Mouse (Mus musculus): Measurements from ENCODE around the gene Filip1. TPM values are rescaled to one million over a fixed set of nuclear protein-coding genes. Genes with fewer than 3 reads are reported as not detected.

Gene Filip1
- polyA plus RNA-seq, 1 experiment: not detected

DNA sequence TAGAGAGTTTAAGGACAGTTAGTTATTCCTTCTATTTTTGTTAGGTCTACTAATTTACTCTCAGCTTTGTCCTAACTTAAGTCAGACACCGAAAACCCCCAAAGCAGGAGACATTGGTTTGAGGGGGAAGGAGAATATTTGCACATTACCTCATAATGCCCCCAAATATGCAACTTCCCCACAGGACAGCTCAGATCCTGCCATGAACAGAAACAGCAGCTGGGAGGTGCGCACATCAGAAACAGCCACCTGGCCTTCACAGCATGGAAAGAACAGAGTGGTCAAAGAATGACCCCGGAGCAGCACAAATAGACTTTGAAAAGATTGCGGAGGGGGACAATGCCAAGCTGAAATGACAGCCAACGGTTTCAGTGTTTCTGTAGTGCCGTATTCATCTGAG, 75.1 kb downstream of the Filip1 start:
- H3K9me3 ChIP-seq: peaks cover 4% of the 10 kb centered on the region
- H3K4me3 ChIP-seq (replicated peaks): no peak overlapping the region
- no peaks in the 10 kb centered on the region for H3K27me3 ChIP-seq (replicated peaks)
- H3K4me1 ChIP-seq: no peaks in the 10 kb centered on the region
- no peaks in the 10 kb centered on the region for H3K36me3 ChIP-seq (replicated peaks; ENCODE audit: low read length)
- no peak for TF ChIP-seq FLI1 (IDR thresholded peaks at IDR 0.05; ENCODE audit: low read length)
- no peak for TF ChIP-seq GATA1 (IDR thresholded peaks at IDR 0.05; ENCODE audit: borderline replicate concordance, low read length)

- no peaks in the 10 kb centered on the region for H3K27me3 ChIP-seq (replicated peaks)
- no peaks in the 10 kb centered on the region for H3K4me1 ChIP-seq
- no peaks in the 10 kb centered on the region for H3K36me3 ChIP-seq (replicated peaks; ENCODE audit: low read length)
- no peak for TF ChIP-seq GATA1 (IDR thresholded peaks at IDR 0.05; ENCODE audit: borderline replicate concordance, low read length)
- no peak for TF ChIP-seq FLI1 (IDR thresholded peaks at IDR 0.05; ENCODE audit: low read length)
- no peak overlapping the region for H3K4me3 ChIP-seq (replicated peaks)
- peaks cover 4% of the 10 kb centered on the region for H3K9me3 ChIP-seq
Measured at GRCm38 (mm10) chr9:79932578-79932977, 80.1 kb downstream of the Filip1 start.

GRCm38 (mm10) chr9:79928092-79928491, 84.6 kb downstream of the Filip1 start:
- Histone ChIP-seq H3K36me3 (replicated peaks; ENCODE audit: low read length) (no peaks in the 10 kb centered on the region), H3K4me1 (no peaks in the 10 kb centered on the region), H3K4me3 (replicated peaks) (no peak overlapping the region), H3K9me3 (peaks cover 4% of the 10 kb centered on the region), H3K27me3 (replicated peaks) (no peaks in the 10 kb centered on the region)
- no peak for TF ChIP-seq FLI1 (IDR thresholded peaks at IDR 0.05; ENCODE audit: low read length)

GRCm38 (mm10) chr9:79927156-79927870, 85.3 kb downstream of the Filip1 start:
- Histone ChIP-seq H3K4me1 (peaks cover 2% of the 10 kb centered on the region), H3K27me3 (replicated peaks) (peaks cover under 1% of the 10 kb centered on the region), H3K9me3 (no peaks in the 10 kb centered on the region), H3K36me3 (replicated peaks; ENCODE audit: low read length) (no peaks in the 10 kb centered on the region), H3K4me3 (replicated peaks) (no peak overlapping the region)
- TF ChIP-seq GATA1 (IDR thresholded peaks at IDR 0.05; ENCODE audit: borderline replicate concordance, low read length) (no peak), FLI1 (IDR thresholded peaks at IDR 0.05; ENCODE audit: low read length) (no peak)

GRCm38 (mm10) chr9:79926464-79927155, 86.0 kb downstream of the Filip1 start:
- TF ChIP-seq GATA1 (IDR thresholded peaks at IDR 0.05; ENCODE audit: borderline replicate concordance, low read length): no peak
- no peak for TF ChIP-seq FLI1 (IDR thresholded peaks at IDR 0.05; ENCODE audit: low read length)
- H3K4me1 ChIP-seq: peaks cover 8% of the 10 kb centered on the region
- no peaks in the 10 kb centered on the region for H3K36me3 ChIP-seq (replicated peaks; ENCODE audit: low read length)
- no peaks in the 10 kb centered on the region for H3K9me3 ChIP-seq
- no peak overlapping the region for H3K4me3 ChIP-seq (replicated peaks)
- peaks cover 4% of the 10 kb centered on the region for H3K27me3 ChIP-seq (replicated peaks)

DNA sequence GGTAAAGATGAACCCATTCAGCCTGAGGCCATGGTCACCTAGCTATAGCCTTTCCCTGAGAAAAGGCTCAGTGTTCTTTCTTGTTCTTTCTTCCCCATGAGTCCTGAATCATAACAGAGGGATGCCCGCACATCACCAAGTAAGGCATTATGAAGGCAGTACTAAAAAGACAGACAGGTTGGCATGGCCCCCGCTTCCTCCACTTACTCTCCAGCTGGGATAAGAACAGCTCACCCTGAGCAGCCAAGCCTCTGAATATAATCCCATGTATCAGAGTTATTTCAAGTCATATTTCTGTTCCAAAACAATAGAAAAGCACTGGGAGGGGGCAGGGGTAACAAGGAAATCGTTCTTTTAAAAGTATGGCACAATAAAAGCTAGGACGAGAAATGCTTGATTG, 86.7 kb downstream of the Filip1 start:
- H3K36me3 ChIP-seq (replicated peaks; ENCODE audit: low read length): no peaks in the 10 kb centered on the region
- peaks cover 8% of the 10 kb centered on the region for H3K4me1 ChIP-seq
- no peak for TF ChIP-seq GATA1 (IDR thresholded peaks at IDR 0.05; ENCODE audit: borderline replicate concordance, low read length)
- TF ChIP-seq FLI1 (IDR thresholded peaks at IDR 0.05; ENCODE audit: low read length): no peak
- H3K9me3 ChIP-seq: no peaks in the 10 kb centered on the region
- H3K27me3 ChIP-seq (replicated peaks): peaks cover 5% of the 10 kb centered on the region
- no peak overlapping the region for H3K4me3 ChIP-seq (replicated peaks)

GRCm38 (mm10) chr9:79923262-79923661, 89.4 kb downstream of the Filip1 start:
- Histone ChIP-seq H3K4me3 (replicated peaks) (no peak overlapping the region), H3K9me3 (no peaks in the 10 kb centered on the region), H3K27me3 (replicated peaks) (peaks cover 17% of the 10 kb centered on the region), H3K4me1 (peaks cover 29% of the 10 kb centered on the region), H3K36me3 (replicated peaks; ENCODE audit: low read length) (no peaks in the 10 kb centered on the region)
- TF ChIP-seq FLI1 (IDR thresholded peaks at IDR 0.05; ENCODE audit: low read length) (no peak), GATA1 (IDR thresholded peaks at IDR 0.05; ENCODE audit: borderline replicate concordance, low read length) (no peak)

DNA sequence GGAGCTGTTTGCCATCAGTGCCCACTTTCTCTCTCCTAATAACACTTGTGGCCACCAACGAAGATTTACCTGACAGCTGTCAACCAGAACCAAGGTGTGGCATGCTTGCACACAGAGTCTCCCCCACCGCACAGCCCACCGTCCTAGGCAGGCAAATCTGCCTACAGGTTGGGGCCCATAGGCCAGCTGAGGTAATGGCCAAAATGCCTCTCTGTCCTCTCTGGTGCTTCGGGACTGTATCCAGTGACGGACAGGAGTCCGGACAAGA, 90.2 kb downstream of the Filip1 start:
- Histone ChIP-seq H3K4me1 (peaks cover 35% of the 10 kb centered on the region), H3K36me3 (replicated peaks; ENCODE audit: low read length) (no peaks in the 10 kb centered on the region)
- no peak for TF ChIP-seq GATA1 (IDR thresholded peaks at IDR 0.05; ENCODE audit: borderline replicate concordance, low read length)
- no peak for TF ChIP-seq FLI1 (IDR thresholded peaks at IDR 0.05; ENCODE audit: low read length)

DNA sequence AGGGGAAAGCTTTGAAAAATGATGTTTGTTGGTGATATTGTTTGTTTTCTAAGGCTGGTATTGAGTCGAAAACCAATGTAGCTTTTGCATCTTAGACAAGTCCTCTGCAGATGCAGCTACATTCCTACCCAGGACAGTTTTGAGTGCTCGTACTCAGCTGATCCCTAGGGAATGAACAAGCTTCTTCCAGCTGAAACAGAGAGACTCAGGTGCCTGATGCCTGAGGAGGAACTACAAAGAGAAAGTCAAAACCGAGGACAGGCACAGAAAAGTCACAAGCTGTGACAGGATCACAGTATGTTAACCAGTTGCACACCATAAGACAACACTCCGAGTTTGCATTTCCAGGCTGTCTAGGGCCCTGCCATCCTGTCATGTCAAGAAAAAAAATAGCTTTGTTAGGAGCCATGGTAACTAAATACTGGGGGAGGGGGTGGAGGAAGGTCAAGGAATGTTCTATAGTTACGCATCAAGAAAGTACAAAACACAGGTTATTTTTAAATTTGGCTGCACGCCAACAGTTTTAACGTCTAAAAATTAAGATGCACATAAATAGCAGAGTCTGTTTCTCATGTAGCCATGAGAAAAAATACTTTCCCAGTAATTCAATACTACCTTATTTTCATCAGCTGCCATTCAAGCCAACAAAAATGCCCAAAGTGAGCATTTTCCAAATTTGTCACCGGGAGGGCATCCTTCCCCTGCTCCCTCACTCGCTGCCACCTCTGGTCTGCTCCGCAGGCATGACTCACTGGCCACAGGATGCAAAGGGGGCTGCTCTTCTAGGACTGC, 90.8 kb downstream of the Filip1 start:
- peaks cover 21% of the 10 kb centered on the region for H3K27me3 ChIP-seq (replicated peaks)

More for the DNA sequence above, 90.2 kb downstream of the Filip1 start:
- H3K27me3 ChIP-seq (replicated peaks): peaks cover 21% of the 10 kb centered on the region
- no peak overlapping the region for H3K4me3 ChIP-seq (replicated peaks)
- no peaks in the 10 kb centered on the region for H3K9me3 ChIP-seq

GRCm38 (mm10) chr9:79920540-79920933, 92.1 kb downstream of the Filip1 start:
- TF ChIP-seq FLI1 (IDR thresholded peaks at IDR 0.05; ENCODE audit: low read length): no peak
- no peak for TF ChIP-seq GATA1 (IDR thresholded peaks at IDR 0.05; ENCODE audit: borderline replicate concordance, low read length)
- peaks cover 35% of the 10 kb centered on the region for H3K4me1 ChIP-seq
- no peaks in the 10 kb centered on the region for H3K36me3 ChIP-seq (replicated peaks; ENCODE audit: low read length)
- H3K4me3 ChIP-seq (replicated peaks): no peak overlapping the region
- H3K27me3 ChIP-seq (replicated peaks): peaks cover 21% of the 10 kb centered on the region
- no peaks in the 10 kb centered on the region for H3K9me3 ChIP-seq

More for the DNA sequence above, 90.8 kb downstream of the Filip1 start:
- Histone ChIP-seq H3K4me1 (peaks cover 35% of the 10 kb centered on the region), H3K36me3 (replicated peaks; ENCODE audit: low read length) (no peaks in the 10 kb centered on the region), H3K9me3 (no peaks in the 10 kb centered on the region), H3K4me3 (replicated peaks) (no peak overlapping the region)
- TF ChIP-seq GATA1 (IDR thresholded peaks at IDR 0.05; ENCODE audit: borderline replicate concordance, low read length): no peak
- TF ChIP-seq FLI1 (IDR thresholded peaks at IDR 0.05; ENCODE audit: low read length): no peak
